Mouse (Mus musculus) E14TG2a.4 (cell line): ENCODE measurements at regions not wholly inside any gene's neighbourhood (a gene's known extent, or its start where the extent isn't known, plus 50 kb on each side); places are given as distances from the start of the nearest gene placed in this dataset.
"Not testable (repeated sequence)": the region's sequence is repeated elsewhere in the genome, so short reads cannot be mapped to it uniquely, and the experiment has no call there.

Experiments used
- H3K27me3 ChIP-seq: 2 replicates; pipeline ENCODE4 v1.6.1; 2014; ENCODE audit warnings: low read length, control low read depth; ENCODE audit not compliant: insufficient read depth
- H3K36me3 ChIP-seq: 2 replicates; pipeline ENCODE4 v1.6.1; 2014; ENCODE audit warnings: low read length, control low read depth; ENCODE audit not compliant: insufficient read depth
- H3K4me1 ChIP-seq: replicated peaks from 2 replicates; pipeline ENCODE4 v1.6.1; 2014; ENCODE audit warnings: low read depth, low read length, control low read depth
- H3K4me3 ChIP-seq: replicated peaks from 2 replicates; pipeline ENCODE4 v1.5.1; 2014; ENCODE audit warnings: mild to moderate bottlenecking, low read length
- H3K9me3 ChIP-seq: 2 replicates; pipeline ENCODE4 v1.6.1; 2014; ENCODE audit warnings: low read length, control low read depth
- CTCF ChIP-seq: conservative IDR thresholded peaks from 2 replicates; pipeline ENCODE4 v1.5.1; 2014; ENCODE audit warnings: low read length
- NANOG ChIP-seq: IDR thresholded peaks from 2 replicates; pipeline ENCODE4 v1.6.1; 2014; ENCODE audit warnings: borderline replicate concordance, low read length, mixed read lengths
- POU5F1 ChIP-seq: IDR thresholded peaks from 2 replicates; pipeline ENCODE4 v1.6.1; 2014; ENCODE audit warnings: low read length, borderline replicate concordance

- Histone ChIP-seq H3K36me3 (no peaks in the 10 kb centered on the region), H3K27me3 (no peaks in the 10 kb centered on the region), H3K4me3 (no peak overlapping the region), H3K9me3 (no peaks in the 10 kb centered on the region), H3K4me1 (no peaks in the 10 kb centered on the region)
- TF ChIP-seq NANOG (no peak), CTCF (no peak)
Observed at GRCm38 (mm10) chr3:40377416-40377815, 153.7 kb upstream of the Intu start.

DNA sequence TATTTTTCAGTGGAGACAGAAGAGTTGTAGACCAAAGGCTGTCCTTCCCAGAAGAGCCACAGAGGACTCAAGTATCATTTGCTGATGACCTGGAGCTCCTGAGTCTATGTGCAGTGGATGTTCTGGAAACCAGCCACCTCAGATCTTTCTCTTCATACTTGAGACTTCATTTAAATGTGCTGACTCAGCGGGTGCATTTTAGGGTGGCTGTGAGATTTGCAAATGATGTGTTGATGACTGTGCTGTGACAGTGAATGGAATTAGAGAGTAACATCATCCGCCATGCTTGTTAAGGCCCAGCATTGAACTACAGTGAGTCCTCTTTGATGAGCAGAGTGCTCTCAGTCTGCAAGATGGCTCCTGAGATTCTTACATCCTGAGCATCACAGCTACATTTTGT lies 152.0 kb upstream of the Intu start:
- Histone ChIP-seq H3K36me3 (no peaks in the 10 kb centered on the region), H3K27me3 (no peaks in the 10 kb centered on the region), H3K4me1 (no peaks in the 10 kb centered on the region), H3K4me3 (no peak overlapping the region), H3K9me3 (no peaks in the 10 kb centered on the region)
- TF ChIP-seq NANOG (no peak), CTCF (no peak), POU5F1 (no peak)

GRCm38 (mm10) chr3:40391631-40392030 lies 139.5 kb upstream of the Intu start:
- Histone ChIP-seq H3K9me3 (no peaks in the 10 kb centered on the region), H3K36me3 (no peaks in the 10 kb centered on the region), H3K27me3 (no peaks in the 10 kb centered on the region), H3K4me3 (no peak overlapping the region), H3K4me1 (no peaks in the 10 kb centered on the region)
- TF ChIP-seq NANOG (no peak), CTCF (peak; percentile 80)

DNA sequence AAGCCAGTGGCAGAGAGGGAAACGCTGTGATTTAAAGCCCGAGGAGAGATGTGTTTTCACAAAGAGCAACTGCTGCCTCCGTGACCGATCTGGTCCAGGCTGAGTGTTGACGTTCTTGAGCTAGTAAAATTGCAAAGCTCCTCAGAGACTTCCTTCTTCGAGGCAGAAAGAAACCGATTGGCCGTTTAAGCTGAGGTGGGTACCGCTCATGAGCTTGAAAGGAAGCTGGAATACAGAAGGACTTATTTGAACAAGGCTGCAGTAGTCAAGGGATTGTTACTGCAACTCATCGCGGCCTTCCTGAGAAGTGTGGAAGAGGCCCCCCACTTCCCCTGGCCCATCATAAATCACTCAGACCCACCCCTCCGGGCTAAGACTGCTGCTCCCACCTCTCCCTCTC lies 132.9 kb upstream of the Intu start:
- Histone ChIP-seq H3K36me3 (no peaks in the 10 kb centered on the region), H3K4me3 (no peak overlapping the region), H3K4me1 (no peaks in the 10 kb centered on the region), H3K9me3 (no peaks in the 10 kb centered on the region), H3K27me3 (no peaks in the 10 kb centered on the region)
- TF ChIP-seq POU5F1 (no peak), NANOG (no peak), CTCF (no peak)

DNA sequence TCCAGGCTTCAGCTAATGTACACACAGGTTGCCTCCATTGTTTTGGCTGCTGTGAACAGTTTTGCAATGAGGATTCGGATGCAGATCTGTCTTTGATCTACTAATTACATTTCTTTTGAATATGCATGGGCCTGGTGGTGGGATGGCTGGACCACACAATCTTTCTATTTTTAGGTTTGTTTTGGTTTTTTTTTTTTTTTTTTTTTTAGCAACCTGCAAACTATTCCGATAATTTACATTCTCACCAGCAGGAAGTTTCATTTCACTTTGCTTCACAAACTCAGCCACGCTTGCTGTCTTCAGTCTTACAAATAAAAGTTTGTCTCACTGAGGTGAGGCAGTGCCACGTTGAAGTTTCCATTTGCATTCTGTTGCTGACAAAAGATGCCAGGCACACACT lies 127.7 kb upstream of the Intu start:
- Histone ChIP-seq H3K4me3 (no peak overlapping the region), H3K36me3 (no peaks in the 10 kb centered on the region), H3K9me3 (no peaks in the 10 kb centered on the region), H3K27me3 (no peaks in the 10 kb centered on the region), H3K4me1 (no peaks in the 10 kb centered on the region)
- TF ChIP-seq NANOG (no peak), POU5F1 (no peak), CTCF (no peak)

- no peaks in the 10 kb centered on the region for H3K9me3 ChIP-seq
- no peaks in the 10 kb centered on the region for H3K4me1 ChIP-seq
- TF ChIP-seq CTCF, result no peak
- no peak for TF ChIP-seq NANOG
- no peak for TF ChIP-seq POU5F1
- no peaks in the 10 kb centered on the region for H3K27me3 ChIP-seq
- H3K36me3 ChIP-seq, result no peaks in the 10 kb centered on the region
- H3K4me3 ChIP-seq, result no peak overlapping the region
Observed at GRCm38 (mm10) chr3:40405095-40405948, 125.8 kb upstream of the Intu start.

- Histone ChIP-seq H3K27me3 (no peaks in the 10 kb centered on the region), H3K36me3 (no peaks in the 10 kb centered on the region), H3K9me3 (no peaks in the 10 kb centered on the region), H3K4me3 (no peak overlapping the region), H3K4me1 (no peaks in the 10 kb centered on the region)
- TF ChIP-seq CTCF, result no peak
- TF ChIP-seq NANOG, result no peak
- TF ChIP-seq POU5F1, result no peak
Observed at GRCm38 (mm10) chr3:40405949-40406236, 125.2 kb upstream of the Intu start.

DNA sequence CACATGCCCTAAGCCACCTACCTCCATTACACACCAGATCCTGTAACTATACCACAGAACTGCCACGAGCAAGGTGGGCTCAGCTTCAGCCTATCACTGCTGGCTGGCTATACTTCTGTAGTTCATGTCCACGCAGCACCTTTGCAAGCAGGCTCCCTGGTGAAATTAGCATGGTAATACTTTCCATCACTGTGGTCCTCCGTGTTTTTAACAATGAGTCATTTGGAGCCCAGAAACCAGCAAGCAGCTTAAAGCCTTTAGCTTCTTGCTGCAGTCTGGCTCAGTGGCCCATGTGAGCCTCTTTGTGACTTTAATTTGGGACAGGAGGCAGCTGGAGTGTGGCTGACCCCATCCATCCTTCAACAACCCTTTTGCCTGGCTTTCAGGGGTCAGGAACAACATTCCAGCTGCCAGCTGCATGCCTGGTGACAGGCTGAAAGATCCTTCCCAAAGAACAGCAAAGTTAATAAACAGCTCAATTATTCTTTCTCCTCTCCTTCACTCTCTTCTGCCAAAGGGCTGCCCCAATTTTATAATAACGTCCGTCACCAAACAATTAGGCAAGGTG lies 122.1 kb upstream of the Intu start:
- Histone ChIP-seq H3K4me1 (no peaks in the 10 kb centered on the region), H3K27me3 (no peaks in the 10 kb centered on the region), H3K9me3 (no peaks in the 10 kb centered on the region), H3K4me3 (no peak overlapping the region), H3K36me3 (no peaks in the 10 kb centered on the region)
- TF ChIP-seq NANOG (no peak), CTCF (no peak), POU5F1 (no peak)

- Histone ChIP-seq H3K4me1 (no peaks in the 10 kb centered on the region), H3K9me3 (no peaks in the 10 kb centered on the region), H3K4me3 (no peak overlapping the region), H3K27me3 (no peaks in the 10 kb centered on the region; the same call in 1 of the 2 replicates), H3K36me3 (no peaks in the 10 kb centered on the region)
- TF ChIP-seq NANOG, result no peak
- no peak for TF ChIP-seq CTCF
- no peak for TF ChIP-seq POU5F1
Observed at GRCm38 (mm10) chr3:40410749-40411310, 120.3 kb upstream of the Intu start.

DNA sequence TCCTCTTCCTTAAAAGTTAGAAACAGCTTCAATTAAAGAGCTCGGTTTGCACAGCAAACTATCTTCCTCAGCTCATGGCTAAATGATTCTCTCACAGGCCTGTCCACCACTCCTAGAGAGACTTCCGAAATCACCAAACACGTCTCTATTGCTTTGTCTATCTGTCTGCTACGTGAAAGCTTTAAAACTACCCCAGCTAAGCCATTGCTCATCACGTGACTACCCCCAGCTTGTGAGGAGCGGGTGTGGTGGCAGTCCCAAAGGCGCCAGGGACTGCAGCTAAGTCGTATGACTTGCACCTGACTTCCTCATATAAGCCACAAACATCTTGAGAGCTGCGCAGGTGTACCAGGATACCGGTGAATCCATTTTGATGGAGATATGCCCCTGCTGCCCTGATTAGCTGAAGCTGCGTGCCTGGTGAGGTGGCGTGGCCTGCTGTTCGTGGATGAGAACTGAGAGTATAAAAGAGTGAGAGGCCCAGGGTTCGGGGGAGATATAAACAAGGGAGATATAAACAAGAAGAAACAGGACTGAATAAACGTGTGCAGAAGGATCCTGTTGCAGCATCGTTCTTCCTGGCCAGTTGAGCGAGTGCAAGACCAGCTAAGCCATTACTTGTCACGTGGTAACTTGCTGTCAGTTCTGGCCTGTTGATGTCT lies 105.8 kb upstream of the Intu start:
- H3K27me3 ChIP-seq, H3K4me1 ChIP-seq, H3K4me3 ChIP-seq, H3K36me3 ChIP-seq: not testable (repeated sequence)
- peaks cover 11% of the 10 kb centered on the region; the same call in 1 of the 2 replicates for H3K9me3 ChIP-seq
